Mouse (Mus musculus): ENCODE measurements at regions not wholly inside any gene's neighbourhood (a gene's known extent, or its start where the extent isn't known, plus 50 kb on each side); places are given as distances from the start of the nearest gene placed in this dataset.

- DNase-seq: no peak
Observed at GRCm38 (mm10) chr6:50780677-50781076, 126.4 kb upstream of the Npvf start.

GRCm38 (mm10) chr6:50781271-50781670, 127.0 kb upstream of the Npvf start:
- DNase-seq: no peak

GRCm38 (mm10) chr6:50782221-50782620, 128.0 kb upstream of the Npvf start:
- no peak for DNase-seq

- no peak for DNase-seq
Observed at GRCm38 (mm10) chr6:50783494-50783893, 129.3 kb upstream of the Npvf start.

- no peak for DNase-seq
Observed at GRCm38 (mm10) chr6:50784381-50784780, 130.1 kb upstream of the Npvf start.

- no peak for DNase-seq
Observed at GRCm38 (mm10) chr6:50787666-50788065, 133.4 kb upstream of the Npvf start.

GRCm38 (mm10) chr6:50799963-50800362, 145.7 kb upstream of the Npvf start:
- no peak for DNase-seq

GRCm38 (mm10) chr6:50802956-50803355, 148.7 kb upstream of the Npvf start:
- DNase-seq: no peak

- DNase-seq: no peak
Observed at GRCm38 (mm10) chr6:50804477-50805005, 150.3 kb upstream of the Npvf start.

GRCm38 (mm10) chr6:50806376-50807077, 152.3 kb upstream of the Npvf start:
- DNase-seq: peak; percentile 42

- DNase-seq: no peak
Observed at GRCm38 (mm10) chr6:50807187-50808012, 153.2 kb upstream of the Npvf start.

- peak; percentile 82 for DNase-seq
Observed at GRCm38 (mm10) chr6:50808126-50808525, 153.9 kb upstream of the Npvf start.

GRCm38 (mm10) chr6:50808811-50809668, 154.8 kb upstream of the Npvf start:
- DNase-seq: no peak

GRCm38 (mm10) chr6:50809669-50809983, 155.4 kb upstream of the Npvf start:
- DNase-seq: no peak

- DNase-seq: no peak
Observed at GRCm38 (mm10) chr6:50814936-50815500, 160.8 kb upstream of the Npvf start.

GRCm38 (mm10) chr6:50815579-50815978, 161.3 kb upstream of the Npvf start:
- no peak for DNase-seq

GRCm38 (mm10) chr6:50817430-50817829, 163.2 kb upstream of the Npvf start:
- no peak for DNase-seq

- no peak for DNase-seq
Observed at GRCm38 (mm10) chr6:50818433-50818832, 164.2 kb upstream of the Npvf start.

GRCm38 (mm10) chr6:50818891-50819541, 164.8 kb upstream of the Npvf start:
- DNase-seq: no peak

- no peak for DNase-seq
Observed at GRCm38 (mm10) chr6:50821401-50822235, 167.4 kb upstream of the Npvf start.
